Mouse (Mus musculus) lung, postnatal 36 days (tissue): ENCODE measurements around the gene Vill.
A peak's percentile ranks its signal among the peaks of the same experiment; 100 is the strongest.

Experiments
- DNase-seq: peaks from one replicate; pipeline ENCODE4 v3.0.0; 2022; ENCODE audit warnings: mixed read lengths

The Vill gene

DNA sequence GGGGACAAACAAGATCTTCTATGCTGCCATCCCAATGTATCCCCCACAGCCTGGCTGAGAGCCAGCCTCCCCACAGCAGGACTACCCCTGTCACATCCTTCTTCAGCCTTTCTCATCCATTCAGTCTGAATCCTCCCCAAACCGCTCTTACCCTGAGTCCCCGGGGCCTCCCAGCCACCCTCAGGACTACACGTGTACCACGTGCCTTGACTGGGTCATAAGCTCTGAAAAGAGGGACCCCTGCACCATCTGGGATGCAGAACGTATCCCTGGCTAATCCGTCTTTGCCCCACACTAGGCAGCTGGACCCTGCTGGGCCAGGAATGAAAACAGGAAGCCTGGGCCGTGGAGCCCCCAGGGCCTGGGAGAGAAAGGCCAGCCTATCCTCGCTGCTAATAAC is 29.5 kb downstream of the Vill start:
- no peak for DNase-seq

DNA sequence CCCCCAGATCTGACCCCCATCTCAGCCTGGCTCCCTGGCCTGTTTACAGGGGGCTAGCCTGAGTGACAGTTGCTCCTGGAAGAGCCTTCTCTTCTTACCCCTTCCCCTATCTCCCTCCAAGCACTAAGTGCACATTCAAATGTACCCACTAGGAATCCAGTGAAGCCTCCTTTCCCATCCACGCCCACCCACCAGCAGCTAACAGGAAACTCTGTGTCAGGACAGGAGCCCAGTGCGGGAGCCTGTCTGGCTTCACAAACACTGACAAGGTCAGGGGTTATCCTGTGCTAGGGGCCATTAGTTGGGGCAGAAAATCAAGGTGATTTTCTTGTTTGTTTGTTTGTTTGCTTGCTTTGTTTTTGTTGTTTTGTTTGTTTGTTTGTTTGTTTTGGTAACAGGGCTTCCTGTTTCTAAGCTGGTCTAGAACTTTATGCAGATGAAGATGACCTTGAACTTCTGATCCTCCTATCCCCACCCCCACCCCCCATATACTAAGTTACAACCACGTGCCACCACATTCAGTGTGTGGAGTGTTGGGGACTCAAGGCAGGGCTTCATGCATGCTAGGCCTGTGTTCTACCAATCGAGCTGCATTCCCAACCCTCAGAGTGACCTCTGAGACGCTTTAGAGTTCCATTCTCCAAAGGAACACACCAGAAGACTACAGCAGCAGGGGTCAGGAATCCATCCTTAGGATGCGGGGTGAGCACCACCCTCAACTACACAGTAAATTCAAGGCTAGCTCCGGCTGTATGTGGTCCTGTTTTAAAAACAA is 30.3 kb downstream of the Vill start:
- no peak for DNase-seq

DNA sequence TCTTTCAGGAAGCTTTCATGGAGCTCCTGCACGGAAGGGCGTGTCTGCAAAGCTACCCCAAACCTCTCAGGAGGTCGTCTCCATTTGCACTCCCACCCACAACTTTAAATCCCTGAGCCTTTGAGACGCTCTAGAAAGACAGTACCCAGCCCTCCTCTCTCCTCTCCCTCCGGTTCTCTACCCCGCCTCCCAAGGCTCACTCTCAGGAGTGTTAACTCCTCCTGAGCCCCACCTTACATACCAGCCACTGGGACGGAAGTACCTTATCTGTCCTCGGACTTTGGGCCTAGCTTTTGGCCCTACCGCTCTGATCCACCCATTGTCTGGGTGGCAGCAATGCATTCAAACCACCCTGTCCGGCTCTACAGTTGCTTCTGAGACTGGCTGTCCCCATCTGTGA is 31.4 kb downstream of the Vill start:
- no peak for DNase-seq

DNA sequence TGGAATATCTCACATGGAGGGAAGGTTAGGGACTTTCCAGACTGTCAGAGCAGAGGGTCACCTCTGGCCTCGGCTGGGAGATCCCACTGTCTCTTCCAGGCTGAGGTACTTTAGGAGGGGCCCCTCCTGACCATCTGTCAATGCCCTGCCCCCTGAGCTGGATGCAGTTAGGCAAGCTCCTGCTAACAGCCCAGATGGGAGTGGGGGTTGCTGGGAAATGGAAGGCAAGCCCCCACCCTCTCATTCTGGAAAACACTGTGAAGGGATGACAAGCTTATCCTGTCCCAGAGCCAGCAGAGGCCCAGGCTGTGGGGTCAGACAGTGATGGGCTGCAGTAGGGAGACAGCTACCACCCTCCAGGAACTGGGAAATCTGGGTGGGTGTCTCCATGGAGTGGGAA is 33.9 kb downstream of the Vill start:
- no peak for DNase-seq

DNA sequence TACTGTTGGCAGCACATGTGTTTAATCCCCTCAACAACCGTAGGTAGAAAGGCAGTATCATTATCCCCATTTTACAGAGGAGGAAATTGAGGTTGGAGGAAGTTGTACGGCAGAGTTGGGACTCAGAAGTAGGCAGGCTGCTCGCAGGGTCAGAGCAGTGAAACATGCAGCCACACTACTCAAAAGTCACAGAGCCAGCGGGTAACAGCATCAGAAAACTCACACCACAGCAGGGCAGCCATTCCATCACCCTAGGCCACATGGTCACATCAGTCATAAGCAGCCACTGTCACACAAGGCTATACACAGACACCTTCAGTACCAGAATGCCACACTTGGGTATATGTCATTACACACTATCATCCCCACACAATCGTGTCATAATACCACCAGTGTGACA is 34.7 kb downstream of the Vill start:
- DNase-seq: no peak

DNA sequence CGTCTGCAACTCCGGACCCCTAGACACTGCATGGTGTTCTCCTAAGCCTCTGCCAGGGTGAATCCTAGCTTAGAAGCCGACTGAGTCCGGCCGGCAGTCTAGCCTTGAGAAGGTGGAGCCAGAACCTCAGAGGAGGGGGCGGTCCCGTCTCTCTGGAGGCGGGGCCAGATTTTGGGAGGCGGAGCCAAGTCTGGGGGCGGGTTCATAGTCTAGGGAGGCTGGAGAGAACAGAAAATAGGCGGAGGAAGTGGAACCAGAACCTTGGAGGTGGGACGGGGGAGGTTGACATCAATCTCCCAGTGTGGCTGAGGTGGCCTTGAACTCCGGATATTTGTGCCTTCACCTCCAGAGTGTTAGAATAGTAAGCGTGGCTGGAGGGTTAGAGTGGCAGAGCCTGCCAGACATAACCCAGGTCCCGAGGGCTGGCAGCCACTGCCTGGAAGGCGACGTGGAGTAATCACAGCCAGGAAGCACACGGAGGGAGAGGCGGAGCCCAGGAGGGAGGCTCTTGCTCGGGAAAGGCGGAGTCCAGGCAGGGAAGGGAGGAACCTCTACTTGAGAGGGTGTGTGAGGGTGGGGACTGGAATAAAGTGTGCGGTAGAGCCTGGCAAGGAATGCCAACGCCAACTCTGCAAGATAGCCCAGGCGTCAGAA is 35.7 kb downstream of the Vill start:
- peak; percentile 95 for DNase-seq

DNA sequence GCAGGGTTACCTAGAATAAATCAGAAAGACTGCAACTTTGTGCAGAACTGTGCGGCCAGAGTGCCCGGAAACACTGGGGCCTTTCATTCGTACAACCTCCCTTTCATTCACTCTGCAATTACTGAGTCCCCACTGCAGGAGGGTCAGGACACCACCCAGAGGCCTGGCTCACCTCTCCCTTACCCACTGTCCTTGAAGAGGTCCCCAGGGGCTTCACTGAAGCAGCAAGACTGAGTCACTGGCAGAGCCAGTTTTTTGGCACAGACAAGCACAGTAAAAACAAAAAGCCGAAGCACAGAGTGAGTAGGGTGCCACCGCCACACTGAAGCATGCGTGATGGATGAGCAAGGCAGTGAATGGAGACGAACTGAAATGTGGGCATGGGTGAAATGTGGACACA is 36.9 kb downstream of the Vill start:
- no peak for DNase-seq

DNA sequence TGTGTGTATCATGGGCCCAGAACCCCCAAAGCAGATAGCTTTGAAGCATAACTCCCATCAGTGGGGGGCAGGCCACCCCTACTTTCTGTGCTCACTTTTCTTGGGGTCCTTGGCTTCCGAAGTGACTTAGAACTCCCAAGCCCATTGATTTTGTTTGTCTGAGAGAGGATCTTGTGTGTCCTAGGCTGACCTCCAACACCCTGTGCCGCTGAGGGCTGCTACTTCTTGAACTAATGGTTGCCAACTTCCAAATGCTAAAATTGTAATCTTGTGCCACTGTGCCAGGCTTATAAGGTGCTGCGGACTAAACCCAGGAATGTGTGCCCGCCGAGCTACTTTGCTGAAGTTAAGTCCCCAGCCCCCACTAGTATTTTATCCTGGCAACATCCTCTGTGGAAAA is 37.9 kb downstream of the Vill start:
- DNase-seq: no peak

DNA sequence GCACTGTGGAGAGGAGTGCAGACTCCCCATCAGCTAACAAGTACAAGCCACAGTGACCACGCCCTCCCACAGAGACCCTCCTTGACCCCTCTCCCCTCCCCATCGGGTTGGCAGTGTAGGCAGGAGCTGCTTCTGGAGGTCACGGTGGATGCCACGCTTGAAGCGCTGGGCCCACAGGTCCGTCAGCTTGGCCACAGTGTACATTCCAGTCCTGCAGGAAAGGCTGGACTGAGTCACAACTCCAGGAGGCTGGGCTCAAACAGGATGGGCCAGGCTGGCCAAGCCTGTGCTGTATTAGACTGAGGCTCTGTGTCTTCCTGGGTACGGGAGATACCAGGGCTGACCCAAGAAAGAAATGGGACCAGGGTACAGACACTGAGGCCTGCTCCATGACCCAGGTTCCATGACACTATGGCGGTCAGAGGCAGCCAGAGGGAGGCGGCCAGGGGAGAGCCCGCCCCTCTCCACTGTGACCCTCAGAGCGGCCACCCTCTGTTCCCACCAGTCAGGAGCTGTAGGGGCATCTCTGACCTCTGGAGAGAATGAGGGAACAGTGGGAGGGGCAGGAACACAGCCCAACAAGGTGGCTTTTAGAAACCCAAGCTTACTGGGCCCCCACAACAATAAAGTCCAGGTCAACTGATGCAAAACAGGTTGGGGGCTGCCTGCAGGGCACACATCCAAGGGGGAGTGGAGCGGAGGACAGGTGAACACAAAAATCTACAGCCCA is 39.2 kb downstream of the Vill start:
- no peak for DNase-seq

DNA sequence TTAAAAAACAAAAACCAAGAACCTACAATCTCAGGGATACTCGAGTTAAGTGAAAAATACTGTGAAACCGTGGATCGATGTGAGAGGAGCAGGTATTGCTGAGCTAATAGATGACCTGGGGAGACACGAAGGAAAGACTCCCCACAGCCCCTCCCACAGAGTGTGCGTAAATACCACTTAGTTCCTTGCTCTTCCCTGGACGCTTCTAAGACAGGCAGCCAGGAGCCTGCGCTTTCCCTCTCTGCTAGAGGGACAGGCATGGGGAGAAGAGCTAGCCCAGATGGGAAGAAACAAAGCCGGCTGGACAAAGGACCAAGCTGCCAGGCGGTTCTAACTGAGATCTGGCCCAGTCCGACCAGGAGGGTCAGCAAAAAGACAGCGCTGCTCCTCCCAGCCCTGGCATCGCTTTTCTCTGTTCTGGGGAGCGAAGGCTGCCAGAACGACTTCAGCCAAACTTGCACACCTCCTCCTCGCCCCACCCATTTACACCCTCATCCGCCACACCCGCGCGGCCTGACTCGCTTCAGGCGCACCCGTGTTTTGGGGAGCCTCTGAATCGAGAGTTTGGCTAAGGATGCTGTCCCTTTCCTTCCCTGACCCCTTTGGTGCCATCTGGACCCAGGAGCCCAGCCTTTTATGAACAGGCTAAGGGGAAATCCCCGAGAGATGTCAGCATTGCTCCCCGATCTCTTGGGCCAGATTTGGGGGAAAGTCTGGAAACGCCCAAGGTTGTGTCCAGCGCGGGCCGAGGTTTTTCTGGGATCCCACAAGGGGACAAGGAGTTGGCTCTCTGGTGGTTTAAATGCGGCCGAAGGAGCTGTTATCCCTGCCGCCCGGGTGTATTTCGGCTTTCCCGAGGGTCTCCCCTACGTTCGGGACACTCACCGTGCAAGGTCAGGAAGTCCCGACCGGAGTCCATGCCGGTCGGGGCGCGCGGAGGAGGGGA is 40.2 kb downstream of the Vill start:
- DNase-seq: peak; percentile 42

DNA sequence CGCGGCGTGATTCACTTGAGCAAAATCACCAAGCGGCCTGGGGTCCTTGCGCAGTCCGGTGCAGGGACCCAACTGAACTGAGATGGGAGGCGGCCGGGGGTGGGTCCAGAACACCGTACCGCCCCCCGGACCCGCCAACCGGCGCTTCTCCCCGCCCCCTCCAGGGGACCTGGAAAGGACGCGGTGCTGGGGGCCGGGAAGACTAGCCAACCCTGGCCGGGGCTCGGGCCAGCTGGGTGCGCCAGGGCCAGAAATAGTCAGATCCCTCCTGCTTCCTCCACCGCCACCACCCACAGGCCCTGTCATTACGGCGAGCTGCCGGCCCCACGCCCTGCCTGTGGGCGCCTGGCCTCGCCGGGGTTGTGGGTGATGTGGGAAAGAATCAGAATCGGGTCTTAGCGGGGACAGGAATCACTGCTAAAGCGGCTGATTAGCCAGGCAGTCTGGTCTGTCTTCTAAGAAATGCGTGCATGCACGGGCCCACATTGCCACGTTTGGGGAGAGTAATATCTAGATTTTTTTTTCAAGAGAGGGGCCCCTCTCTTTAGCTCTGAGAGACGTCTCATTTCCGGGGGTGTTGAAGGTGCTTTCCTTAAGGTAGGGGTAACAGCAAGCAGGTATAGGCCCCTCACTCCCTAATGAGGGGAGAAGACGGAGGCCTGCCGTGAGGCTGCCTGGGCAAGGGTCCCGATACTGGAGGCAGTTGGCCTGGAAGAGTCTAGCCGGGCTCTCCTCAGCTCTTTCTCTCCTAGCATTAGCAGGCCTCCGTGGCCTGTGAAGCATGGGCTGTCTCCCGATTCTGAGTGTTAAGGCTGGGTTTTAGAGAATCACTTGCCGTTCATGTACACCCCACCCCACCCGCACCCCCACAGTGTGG is 41.1 kb downstream of the Vill start, which contains the start of gene Plcd1:
TSS of gene Plcd1 (minus strand) at position 84 of the 877 bp plus-strand sequence.
- peak; percentile 87 for DNase-seq

DNA sequence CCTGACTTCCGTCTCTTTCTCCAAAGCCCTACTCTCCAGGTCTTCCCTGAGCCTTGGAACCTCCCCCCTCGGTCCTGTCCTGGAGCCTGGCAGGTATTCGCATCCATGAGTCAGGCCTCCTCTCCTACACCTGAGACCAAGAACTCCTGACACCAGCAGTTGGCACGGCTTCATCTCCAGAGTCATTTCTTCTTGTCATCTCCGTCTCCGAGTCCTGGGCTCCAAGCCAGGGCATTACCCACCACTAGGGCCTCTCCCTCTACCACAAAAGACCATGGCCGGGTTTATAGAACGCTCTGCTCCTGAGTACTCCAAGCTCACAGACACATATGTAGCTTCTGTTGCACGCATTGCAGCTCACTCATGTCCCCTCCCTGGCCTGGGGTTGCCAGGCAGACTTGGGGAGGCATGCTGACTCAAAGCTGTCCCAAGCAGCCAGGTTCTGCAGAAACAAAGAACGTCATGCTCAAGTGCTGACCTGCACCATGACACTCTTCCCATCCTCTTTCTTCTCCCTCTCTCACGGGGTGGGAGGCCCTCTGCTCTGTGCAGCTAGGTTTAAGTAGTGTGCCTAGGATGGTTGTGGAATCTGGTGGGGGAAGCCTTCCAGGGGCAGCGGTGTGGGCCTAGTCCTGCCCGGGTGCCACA is 42.0 kb downstream of the Vill start:
- DNase-seq: no peak

DNA sequence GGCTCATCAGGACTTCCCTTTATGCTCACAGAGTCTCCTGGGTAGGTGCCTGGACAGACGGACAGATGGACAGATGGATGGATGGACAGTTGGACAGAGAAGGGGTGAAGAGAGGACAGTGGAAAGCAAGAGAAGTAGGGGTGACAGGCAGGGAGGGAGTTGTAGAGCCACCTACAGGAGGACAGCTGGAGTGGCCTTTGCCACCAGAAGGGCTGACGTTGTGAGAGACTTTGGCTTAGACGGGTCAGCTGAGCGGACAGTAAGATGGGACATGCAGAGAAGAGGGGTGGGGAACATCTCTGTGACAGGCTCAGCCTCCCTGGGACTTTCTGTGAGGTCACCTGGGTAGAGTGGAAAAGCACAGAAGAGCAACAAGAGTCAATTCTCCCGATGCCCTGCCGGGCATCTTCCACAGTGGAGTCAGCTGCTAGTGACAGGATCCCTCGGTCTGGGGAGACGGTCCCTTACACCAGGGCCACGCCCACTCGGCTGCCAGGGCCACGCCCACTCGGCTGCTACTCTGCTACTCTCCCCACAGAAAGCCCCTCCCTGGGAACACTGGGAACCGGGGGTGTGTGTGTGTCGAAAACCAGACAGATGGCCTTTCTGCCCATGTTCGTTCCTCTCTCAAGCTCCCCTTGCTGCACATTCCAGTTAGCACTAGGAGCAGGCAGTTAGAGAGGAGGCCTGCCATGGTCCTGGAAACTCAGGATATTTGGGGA is 47.8 kb downstream of the Vill start:
- DNase-seq: peak; percentile 30

DNA sequence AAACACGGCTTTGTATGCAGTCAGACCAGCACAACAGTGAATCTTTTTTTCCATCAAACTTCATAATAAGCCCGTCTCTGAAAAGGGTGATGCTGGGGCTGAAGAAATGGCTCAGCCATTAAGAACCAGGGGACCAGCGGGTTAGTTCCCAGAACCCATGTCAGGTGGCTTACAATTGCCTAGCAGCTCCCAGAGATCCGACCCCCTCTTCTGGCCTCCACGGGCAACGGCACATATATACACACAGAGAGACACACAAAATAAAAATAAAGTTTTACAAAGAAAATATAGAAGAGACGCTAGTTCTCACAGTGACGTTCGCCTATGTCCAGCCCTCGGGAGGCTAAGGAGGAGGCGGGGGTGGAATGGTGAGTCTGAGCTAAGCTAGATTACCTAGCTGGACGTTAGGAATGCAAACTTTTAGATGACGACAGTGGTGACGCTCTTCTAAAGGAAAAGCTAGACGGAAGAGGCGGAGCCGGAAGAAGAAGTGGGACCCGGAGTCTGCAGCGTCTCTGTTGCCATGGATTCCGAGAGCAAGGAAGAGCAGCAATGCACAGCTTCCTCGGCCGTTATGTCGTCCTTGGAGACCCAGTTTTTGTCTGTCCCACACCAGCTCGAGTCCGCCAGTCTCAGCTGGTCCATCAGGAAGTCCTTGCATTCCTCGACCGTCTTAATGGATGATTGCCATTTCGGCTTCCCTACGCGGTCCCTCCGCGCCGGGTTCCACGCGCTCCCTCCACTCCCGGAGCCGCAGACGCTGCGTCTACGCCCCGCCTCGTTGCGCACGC is 49.6 kb downstream of the Vill start, which contains the start of gene Dlec1:
TSS of gene Dlec1 (plus strand) at position 487 of the 791 bp plus-strand sequence.
- DNase-seq: peak; percentile 89

DNA sequence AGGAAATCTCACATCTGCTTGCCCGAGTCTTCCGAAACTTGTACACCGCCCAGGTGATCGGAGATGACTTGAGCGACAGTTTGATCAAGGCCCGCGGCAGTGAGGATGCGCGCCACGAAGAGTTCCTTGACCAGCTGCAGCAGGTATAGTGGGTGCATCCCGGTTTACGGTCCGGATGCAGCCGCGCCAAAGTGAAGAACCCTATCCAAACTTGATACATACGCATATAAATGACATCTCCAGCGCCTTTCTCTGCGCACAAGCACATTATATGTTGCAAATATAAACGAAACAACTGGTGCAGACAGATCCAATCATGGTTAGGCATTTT is 50.2 kb downstream of the Vill start:
- DNase-seq: no peak

DNA sequence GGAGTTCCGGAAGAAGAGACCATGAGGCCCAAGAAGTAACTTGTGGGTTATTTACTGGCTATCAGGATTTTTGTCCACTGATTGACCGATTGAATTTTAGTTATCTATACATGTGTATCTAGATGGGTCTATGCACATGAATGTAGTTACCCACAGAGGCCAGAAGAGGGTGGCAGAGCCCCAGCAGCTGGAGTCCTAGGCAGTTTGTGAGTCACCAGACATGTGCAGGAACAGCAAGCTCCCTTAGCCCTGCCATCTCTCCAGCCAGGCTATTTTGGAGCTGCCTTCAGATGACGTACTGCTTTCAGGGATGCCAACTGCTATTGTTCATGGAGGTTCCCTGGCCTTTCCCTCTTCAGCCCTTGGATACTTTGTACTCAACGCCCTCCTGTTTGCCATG is 55.0 kb downstream of the Vill start:
- no peak for DNase-seq

DNA sequence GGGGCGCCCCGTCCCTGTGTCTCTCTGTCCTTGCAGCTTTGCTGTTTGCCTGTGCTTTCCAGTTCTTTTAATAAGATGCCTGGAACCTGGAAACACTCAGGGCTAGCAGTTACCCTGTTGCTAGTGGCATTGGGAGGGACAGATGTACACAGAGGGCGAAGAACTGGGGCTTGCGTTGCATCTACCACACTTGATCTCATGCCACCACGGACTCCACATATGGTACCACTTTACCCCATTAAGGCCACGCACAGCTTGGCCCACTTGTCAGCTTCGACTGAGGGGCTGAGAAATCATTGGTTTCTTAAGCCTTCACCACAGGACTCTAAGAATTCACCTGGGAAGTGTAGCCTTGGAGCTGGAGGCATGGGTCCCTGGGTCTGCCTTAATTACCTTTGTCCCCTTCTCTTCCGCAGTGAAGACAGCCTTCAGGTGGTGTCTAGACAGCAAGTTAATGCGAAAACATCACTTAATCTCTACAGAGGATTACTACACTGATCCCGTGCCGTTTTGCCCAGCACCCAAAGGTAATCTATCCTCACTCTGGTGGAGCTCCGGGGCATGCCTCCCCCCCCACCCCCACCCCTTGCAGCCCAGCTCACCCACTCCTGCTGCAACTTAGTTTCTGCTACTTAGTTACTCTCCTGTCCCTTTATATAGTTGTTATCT is 57.2 kb downstream of the Vill start:
- DNase-seq: no peak

DNA sequence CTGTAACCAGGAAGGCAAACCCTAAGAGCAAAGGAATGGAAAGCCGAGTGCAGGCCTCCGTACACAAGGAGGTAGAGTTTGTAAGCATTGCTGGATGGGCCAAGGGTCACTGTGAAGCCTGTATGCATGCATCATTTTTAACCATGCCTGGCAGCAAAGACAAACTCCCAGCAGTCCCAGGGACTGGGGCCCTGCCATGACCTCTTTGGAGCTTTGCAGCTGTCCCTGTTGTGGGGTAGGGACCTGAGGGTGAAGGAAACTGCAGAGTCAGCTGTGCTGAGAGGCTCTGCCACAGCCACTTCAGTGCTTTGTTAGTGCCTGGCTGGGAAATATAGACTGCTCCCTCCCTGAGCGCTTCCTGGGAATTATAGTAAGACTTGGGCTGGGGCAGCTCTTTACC is 58.1 kb downstream of the Vill start:
- DNase-seq: no peak

DNA sequence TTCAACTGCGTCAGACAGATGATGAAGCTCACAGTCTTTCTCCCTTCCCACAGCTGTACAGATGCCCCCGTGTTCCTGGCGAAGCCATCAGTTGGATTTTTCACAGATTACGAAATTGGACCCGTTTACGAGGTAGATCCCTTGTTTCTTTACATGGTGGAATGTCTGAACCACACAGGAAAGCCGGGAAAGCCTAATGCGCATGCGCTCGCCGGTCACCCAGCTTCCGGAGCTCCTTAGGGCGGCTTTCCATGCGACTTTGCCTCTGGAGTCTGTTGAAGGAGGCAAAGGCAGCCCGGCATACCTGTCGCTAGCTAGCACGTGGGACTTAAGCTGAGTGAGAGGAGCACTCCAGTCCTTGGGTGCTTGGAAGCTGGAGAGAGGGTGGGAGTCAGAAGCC is 62.3 kb downstream of the Vill start:
- DNase-seq: no peak
